In the genomic region with DNA sequence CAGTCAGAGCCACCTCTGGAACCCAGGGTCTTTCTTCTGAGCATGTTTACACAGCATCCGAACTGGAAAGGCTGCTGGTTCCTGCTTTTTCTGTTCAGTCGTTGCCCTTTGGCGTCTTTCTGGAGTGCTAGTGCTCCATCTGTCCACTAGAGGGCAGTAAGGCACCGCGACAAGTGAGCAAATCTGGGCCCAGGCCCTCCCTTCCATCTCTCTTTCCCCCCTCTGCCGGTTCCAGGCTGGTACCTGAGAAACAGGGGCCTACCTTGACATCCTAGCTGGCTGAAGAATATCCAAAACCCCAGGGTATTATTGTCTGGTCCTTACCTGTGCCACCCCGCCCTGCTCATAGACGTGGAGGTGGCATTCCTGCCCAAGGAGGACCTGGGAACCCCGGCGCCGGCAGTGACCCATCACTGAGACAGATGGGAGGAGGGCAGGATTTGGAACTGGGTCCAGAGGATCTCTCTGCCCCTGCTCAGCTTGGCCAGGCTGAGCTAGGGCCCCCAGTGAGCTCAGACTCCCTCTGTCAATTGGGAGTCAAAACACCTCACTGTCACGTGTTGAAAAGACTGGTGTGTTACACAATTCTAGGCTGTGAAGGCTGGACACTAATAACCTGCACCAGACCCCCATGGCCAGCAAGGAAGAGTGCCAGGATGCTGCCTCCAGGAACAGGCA, we compare ENCODE assay signal across 8 mouse cellular contexts. TPM values are rescaled to one million over a fixed set of nuclear protein-coding genes. Genes with fewer than 3 reads are reported as not detected.
DNase-seq lines count a peak whose midpoint lies in the region; ATAC-seq lines count a peak whose summit lies in the region.

No protein-coding gene starts in this region.

- H3K27ac ChIP-seq in kidney, embryonic 16.5 days (ENCODE audit: low read length), result no peak overlapping the region
- no peak overlapping the region for H3K27ac ChIP-seq in midbrain, embryonic 14.5 days (replicated peaks; ENCODE audit: low read depth, low read length)

- H3K4me2 ChIP-seq in kidney, embryonic 16.5 days (replicated peaks; ENCODE audit: low read depth, low read length), result no peak overlapping the region
- H3K4me2 ChIP-seq in midbrain, embryonic 14.5 days (ENCODE audit: low read length), result 0 out of 2 replicates have a peak overlapping the region, but pooled peaks have one; percentile 17

- H3K9me3 ChIP-seq in kidney, embryonic 16.5 days (ENCODE audit: low read length), result no peaks in the 10 kb centered on the region
- no peaks in the 10 kb centered on the region for H3K9me3 ChIP-seq in midbrain, embryonic 14.5 days (ENCODE audit: control insufficient read depth, low read length)

- intact Hi-C loops in left cerebral cortex, postnatal 14 days (cut with DNase I), result loop anchor here (2.0 to 10.0 kb wide), 3 partner anchors 150 to 344 kb away; no protein-coding TSS in a partner anchor

- ATAC-seq in kidney, embryonic 16.5 days (ENCODE audit: low FRiP score, low TSS enrichment), result no peak
- no peak; the same call in 1 of the 2 replicates for ATAC-seq in midbrain, embryonic 14.5 days (ENCODE audit: low FRiP score, low TSS enrichment)

- no peak overlapping the region for H3K9ac ChIP-seq in kidney, embryonic 16.5 days (replicated peaks; ENCODE audit: low read length)
- peak overlapping the region; percentile 39; the same call in 1 of the 2 replicates for H3K9ac ChIP-seq in midbrain, embryonic 14.5 days (replicated peaks; ENCODE audit: low read length)

- H3K27me3 ChIP-seq in kidney, embryonic 16.5 days (ENCODE audit: insufficient read depth, low read length), result no peaks in the 10 kb centered on the region
- H3K27me3 ChIP-seq in midbrain, embryonic 14.5 days (ENCODE audit: control insufficient read depth, insufficient read depth, low read length), result no peaks in the 10 kb centered on the region

- no peaks in the 10 kb centered on the region for H3K36me3 ChIP-seq in kidney, embryonic 16.5 days (ENCODE audit: insufficient read depth, low read length)
- H3K36me3 ChIP-seq in midbrain, embryonic 14.5 days (ENCODE audit: control insufficient read depth, insufficient read depth, low read length), result no peaks in the 10 kb centered on the region

- DNase-seq in kidney, adult 18-20 months, result peak; percentile 74
- peak; percentile 90 for DNase-seq in cerebellum, adult 9-11 months
- DNase-seq in frontal cortex, postnatal 14 days (ENCODE audit: low spot score in 2 of 2), result peak; percentile 58 to 76
- peak; percentile 95 for DNase-seq in induced T-regulatory cell, adult 2 months (ENCODE audit: low read depth)
- DNase-seq in left cerebral cortex, postnatal 14 days (ENCODE audit: low spot score in 2 of 2), result peak; percentile 86
- peak; percentile 94 for DNase-seq in midbrain, embryonic 14.5 days
- DNase-seq in spleen, postnatal 14 days (ENCODE audit: low spot score in 2 of 2), result peak; percentile 44 to 64

- WGBS in kidney, embryonic 16.5 days, result 36% methylated on average over 12 of the region's 12 CpGs
- 33% methylated on average over 12 of the region's 12 CpGs for whole genome bisulfite sequencing in midbrain, embryonic 14.5 days

- H3K4me1 ChIP-seq in kidney, embryonic 16.5 days (ENCODE audit: insufficient read depth, low read length), result peaks cover 22% of the 10 kb centered on the region
- peaks cover 17% of the 10 kb centered on the region for H3K4me1 ChIP-seq in midbrain, embryonic 14.5 days (ENCODE audit: control insufficient read depth, insufficient read depth, low read length)

- H3K4me3 ChIP-seq in kidney, embryonic 16.5 days (ENCODE audit: low read length), result no peak overlapping the region
- H3K4me3 ChIP-seq in midbrain, embryonic 14.5 days (replicated peaks; ENCODE audit: low read depth, low read length), result no peak overlapping the region

RNA-seq across cellular contexts. Expression of gene Tha1, which starts 2.5 kb away (rescaled TPM):
- 6.9 and 7.7 TPM in 2 replicates for polyA plus RNA-seq in kidney, embryonic 16.5 days (2015; fragmentation: Nextera tagmentation; extraction: Ambion mirVana)
- total RNA-seq in left cerebral cortex, postnatal 14 days (2021), result 1 to 10 TPM; 3.4 to 5.1 TPM
- 2.3 and 3.1 TPM in 2 replicates for polyA plus RNA-seq in midbrain, embryonic 14.5 days (2014; fragmentation: Nextera tagmentation; extraction: Ambion mirVana)

RNA-seq across cellular contexts. Expression of gene Tmem235, which starts 10.3 kb away (rescaled TPM):
- polyA plus RNA-seq in kidney, embryonic 16.5 days (2015; fragmentation: Nextera tagmentation; extraction: Ambion mirVana), result not detected in 2 replicates
- not detected for total RNA-seq in left cerebral cortex, postnatal 14 days (2021)
- not detected in 2 replicates for polyA plus RNA-seq in midbrain, embryonic 14.5 days (2014; fragmentation: Nextera tagmentation; extraction: Ambion mirVana)

RNA-seq across cellular contexts. Expression of gene Birc5, which starts 21.8 kb away (rescaled TPM):
- polyA plus RNA-seq in kidney, embryonic 16.5 days (2015; fragmentation: Nextera tagmentation; extraction: Ambion mirVana), result 284 and 298 TPM in 2 replicates
- total RNA-seq in left cerebral cortex, postnatal 14 days (2021), result 1 to 10 TPM; 1.6 to 1.7 TPM
- polyA plus RNA-seq in midbrain, embryonic 14.5 days (2014; fragmentation: Nextera tagmentation; extraction: Ambion mirVana), result 27.9 and 50.1 TPM in 2 replicates

RNA-seq across cellular contexts. Expression of gene Tk1, which starts 44.9 kb away (rescaled TPM):
- polyA plus RNA-seq in kidney, embryonic 16.5 days (2015; fragmentation: Nextera tagmentation; extraction: Ambion mirVana), result 128 and 136 TPM in 2 replicates
- total RNA-seq in left cerebral cortex, postnatal 14 days (2021), result 1 to 10 TPM; 1.3 to 1.4 TPM
- polyA plus RNA-seq in midbrain, embryonic 14.5 days (2014; fragmentation: Nextera tagmentation; extraction: Ambion mirVana), result 12.8 and 18.0 TPM in 2 replicates

RNA-seq across cellular contexts. Expression of gene Afmid, which starts 45.1 kb away (rescaled TPM):
- 5.8 and 6.1 TPM in 2 replicates for polyA plus RNA-seq in kidney, embryonic 16.5 days (2015; fragmentation: Nextera tagmentation; extraction: Ambion mirVana)
- 1 to 10 TPM; 7.0 to 8.4 TPM for total RNA-seq in left cerebral cortex, postnatal 14 days (2021)
- 4.1 TPM in 2 replicates for polyA plus RNA-seq in midbrain, embryonic 14.5 days (2014; fragmentation: Nextera tagmentation; extraction: Ambion mirVana)
